Mouse (Mus musculus): ENCODE results near the gene Pik3ip1.
A peak's percentile ranks its signal among the peaks of the same experiment; 100 is the strongest.

The Pik3ip1 gene

DNA sequence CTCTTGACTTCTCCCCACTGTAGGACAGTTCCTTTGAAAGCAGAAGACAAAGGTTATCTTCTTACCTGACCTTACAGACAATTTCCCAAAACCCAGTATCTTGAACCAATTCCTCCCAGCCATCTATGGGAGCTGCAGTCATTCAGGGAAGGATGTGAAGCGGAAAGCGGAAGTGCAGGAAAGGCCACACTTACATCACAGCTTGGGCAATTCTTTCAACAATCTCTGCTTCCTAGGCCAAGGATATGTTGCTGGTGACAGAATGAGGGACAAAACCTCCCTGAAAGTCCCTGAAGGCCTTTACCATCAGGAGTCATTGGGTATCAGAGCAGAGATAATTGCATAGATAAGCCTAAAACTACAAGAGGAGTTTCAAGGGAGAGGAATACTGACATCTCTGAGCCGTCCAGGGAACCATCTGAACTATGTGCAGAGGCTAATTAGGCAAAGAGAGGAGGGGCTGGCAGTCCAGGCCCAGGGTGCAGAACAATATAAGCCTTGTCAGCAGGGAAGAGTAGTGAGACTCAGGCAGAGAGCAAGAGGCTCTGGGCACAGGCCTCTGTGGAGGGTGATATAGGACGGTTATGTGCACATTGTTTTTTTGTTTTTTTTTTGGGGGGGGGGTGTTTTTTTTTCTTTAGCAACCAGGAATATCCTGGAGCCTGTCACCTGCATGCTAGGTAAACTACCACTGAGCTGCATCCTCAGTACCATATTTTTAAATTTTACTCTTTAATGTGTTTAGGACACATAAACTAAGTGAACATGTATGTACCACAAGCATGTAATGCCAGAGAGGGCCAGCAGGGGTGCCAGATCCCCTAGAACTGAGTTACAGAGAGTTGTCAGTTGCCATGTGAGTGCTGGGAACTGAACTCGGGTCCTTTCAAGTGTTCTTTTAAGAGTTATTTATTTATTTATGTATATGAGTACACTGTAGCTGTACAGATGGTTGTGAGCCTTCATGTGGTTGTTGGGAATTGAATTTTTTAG, 52.7 kb downstream of the Pik3ip1 start:
- DNase-seq, result peak; percentile 58

DNA sequence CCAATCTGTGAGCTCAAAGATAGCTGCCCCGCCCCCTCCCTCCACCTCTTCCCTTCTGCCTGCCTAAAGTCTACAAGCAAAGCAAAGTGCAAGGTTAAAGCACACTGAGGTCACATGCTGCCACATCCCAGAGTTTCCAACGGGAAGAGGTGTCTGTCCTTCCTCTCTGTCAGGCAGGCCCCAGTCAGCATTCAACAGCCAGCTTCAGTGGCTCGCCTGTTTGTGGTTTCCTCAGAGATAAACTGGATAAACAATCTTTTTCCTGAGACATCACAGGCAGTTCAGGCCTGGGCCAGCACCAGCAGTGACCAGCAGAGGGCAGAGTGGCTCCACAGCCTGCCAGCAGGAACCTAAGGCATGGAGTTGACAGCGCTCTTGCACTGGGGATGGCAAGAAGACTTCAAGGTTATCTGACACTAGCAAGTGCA, 56.8 kb downstream of the Pik3ip1 start:
- peak; percentile 81 for DNase-seq

DNA sequence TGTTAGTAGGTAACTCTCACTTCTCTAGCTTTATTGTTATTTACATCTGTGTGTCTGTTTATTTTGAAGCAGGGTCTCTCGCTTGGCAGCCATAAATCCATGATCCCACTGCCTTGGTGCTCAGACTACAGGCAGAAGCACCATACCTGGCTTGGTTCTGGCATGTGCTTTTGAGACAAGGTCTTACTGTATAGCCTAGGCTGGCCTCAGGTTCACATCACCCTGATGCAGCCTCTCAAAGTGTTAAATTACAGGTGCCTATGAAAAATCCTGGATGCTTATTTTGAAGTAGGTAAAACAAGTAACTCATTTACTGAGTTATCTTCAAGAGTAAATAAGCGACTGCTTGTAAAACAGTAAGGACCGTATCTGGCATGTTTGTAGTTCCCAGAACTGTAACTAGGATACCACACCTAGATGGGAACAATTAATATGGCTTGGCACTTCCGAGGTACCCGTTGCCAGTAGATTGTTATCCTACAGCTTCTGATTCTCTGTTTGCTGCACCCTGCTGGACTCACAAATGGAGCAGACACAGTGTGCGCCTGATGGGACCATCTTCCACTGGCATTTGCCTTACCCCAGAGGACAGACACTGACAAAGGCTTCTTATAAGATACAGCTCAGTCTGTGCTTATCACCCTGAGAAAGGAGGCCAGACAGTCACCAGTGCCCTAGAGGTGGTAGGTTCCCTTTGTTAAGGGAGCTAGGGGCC, 57.4 kb downstream of the Pik3ip1 start:
- DNase-seq, result no peak

DNA sequence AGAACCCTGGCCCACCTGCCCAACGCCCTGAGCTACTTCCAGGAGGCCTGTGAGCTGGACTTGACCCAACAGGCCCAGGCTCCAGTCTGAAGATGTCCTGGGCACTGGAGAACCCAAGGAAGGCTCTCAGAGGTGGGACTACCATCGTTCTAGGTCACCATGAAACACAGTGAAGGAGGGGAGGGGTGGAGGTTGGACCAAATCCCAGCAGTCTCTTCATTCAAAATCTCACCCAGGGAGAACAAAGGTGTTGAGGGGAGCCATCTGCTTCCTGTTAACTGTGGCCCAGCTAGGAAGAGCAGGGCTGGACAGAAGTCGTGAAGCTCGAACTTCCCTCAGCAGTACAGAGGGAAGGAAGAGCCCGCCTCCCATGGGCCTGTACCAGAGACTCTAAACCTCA, 59.8 kb downstream of the Pik3ip1 start:
- no peak for DNase-seq

DNA sequence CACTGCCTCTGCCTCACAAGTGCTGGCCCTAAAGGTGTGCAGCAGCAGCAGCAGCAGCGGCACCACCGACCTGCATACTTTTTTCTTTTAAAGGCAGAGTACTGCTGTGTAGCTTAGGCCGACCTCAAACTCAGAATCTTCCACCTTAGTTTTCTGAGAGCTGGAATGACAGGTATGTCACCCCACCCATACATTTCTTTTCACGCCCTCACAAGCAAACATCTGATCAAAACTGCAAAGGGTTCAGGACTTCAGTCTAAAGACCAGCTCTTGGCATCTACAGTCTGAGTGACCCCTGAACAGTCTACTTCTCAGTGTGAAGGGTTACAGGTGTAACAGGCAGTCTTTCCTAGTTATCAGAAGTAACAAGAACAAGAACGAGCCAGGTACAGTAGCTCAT, 60.6 kb downstream of the Pik3ip1 start:
- no peak for DNase-seq

DNA sequence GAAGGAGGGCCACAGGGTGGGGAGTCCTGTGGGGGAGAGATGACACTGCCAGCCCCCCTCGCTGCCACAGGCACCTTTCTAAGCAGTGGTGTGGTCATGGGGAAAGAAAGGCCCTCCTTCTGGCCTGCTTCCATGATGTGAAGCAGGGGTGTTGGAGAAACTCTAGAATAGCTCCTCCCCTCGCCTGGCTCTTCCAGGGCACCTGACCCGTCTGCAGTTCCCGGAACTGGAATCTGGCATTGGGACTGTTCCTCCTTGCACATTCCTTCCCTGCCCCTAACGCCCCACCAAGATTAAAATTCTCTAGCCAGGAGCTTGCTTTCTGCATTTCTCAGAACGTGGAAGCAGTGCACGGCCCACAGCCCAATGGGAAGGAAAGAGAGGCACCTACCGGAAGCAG, 62.3 kb downstream of the Pik3ip1 start:
- DNase-seq, result no peak
